Mouse (Mus musculus) liver, postnatal 0 days (tissue): ENCODE results near the gene C4b. TPM values are rescaled to one million over a fixed set of nuclear protein-coding genes. Genes with fewer than 3 reads are reported as not detected.

Experiments
- ATAC-seq: fragments of 200-750 bp; cut with Nextera tagmentation; 2 replicates; pipeline ENCODE4 v1.8.0; 2017; ENCODE audit warnings: mild to moderate bottlenecking, moderate library complexity
- DNase-seq: peaks from one replicate; pipeline ENCODE4 v3.0.0-alpha.2; 2016
- H3K27ac ChIP-seq: fragments of 300-500 bp; sonication (generic); 2 replicates; pipeline ENCODE4 v1.5.1; 2014; ENCODE audit warnings: antibody characterized with exemption, moderate library complexity, mild to moderate bottlenecking, low read depth
- H3K27me3 ChIP-seq: fragments of 300-500 bp; sonication (generic); 2 replicates; pipeline ENCODE4 v1.6.1; 2014; ENCODE audit warnings: low read length, control low read depth, mixed read lengths; ENCODE audit not compliant: insufficient read depth
- H3K36me3 ChIP-seq: fragments of 300-500 bp; sonication (generic); replicated peaks from 2 replicates; pipeline ENCODE4 v1.6.1; 2014; ENCODE audit warnings: mild to moderate bottlenecking, control low read depth, low read length, moderate library complexity, mixed read lengths; ENCODE audit not compliant: insufficient read depth
- H3K4me1 ChIP-seq: fragments of 300-500 bp; sonication (generic); 2 replicates; pipeline ENCODE4 v1.6.1; 2014; ENCODE audit warnings: antibody characterized with exemption, mild to moderate bottlenecking, control low read depth; ENCODE audit not compliant: insufficient read depth
- H3K4me2 ChIP-seq: fragments of 300-500 bp; sonication (generic); 2 replicates; pipeline ENCODE4 v1.6.1; 2014; ENCODE audit warnings: low read depth, mild to moderate bottlenecking, low read length, moderate library complexity, mixed read lengths
- H3K4me3 ChIP-seq: fragments of 300-500 bp; sonication (generic); 2 replicates; pipeline ENCODE4 v1.5.1; 2014; ENCODE audit warnings: low read depth, low read length
- H3K9ac ChIP-seq: fragments of 300-500 bp; sonication (generic); replicated peaks from 2 replicates; pipeline ENCODE4 v1.6.1; 2014; ENCODE audit warnings: mild to moderate bottlenecking, moderate library complexity
- H3K9me3 ChIP-seq: fragments of 300-500 bp; sonication (generic); 2 replicates; pipeline ENCODE4 v1.6.1; 2016; ENCODE audit warnings: mild to moderate bottlenecking, control low read depth, low read length, mixed read lengths
- CTCF ChIP-seq: sonication (generic); IDR thresholded peaks from 2 replicates; pipeline ENCODE4 v1.5.1; 2016; ENCODE audit warnings: antibody characterized with exemption, low read depth
- EP300 ChIP-seq: IDR thresholded peaks from 2 replicates; pipeline ENCODE4 v1.6.1; 2016; ENCODE audit warnings: antibody characterized with exemption, low read depth, mild to moderate bottlenecking
- WGBS: fragments of 180-500 bp; shearing (Covaris S2); extraction: QIAGEN DNeasy Blood & Tissue Kit; methylation state at CpG from one replicate; pipeline ENCODE4 v1.1.7; 2014; ENCODE audit not compliant: insufficient replicate concordance; 5-methylcytosine and 5-hydroxymethylcytosine counted together
- polyA plus RNA-seq: library from polyadenylated mRNA; unstranded; fragments of >200 nt; fragmentation: Nextera tagmentation; extraction: Ambion mirVana; gene quantifications from 2 replicates; pipeline ENCODE4 v1.2.1, GENCODE M21; 2015

C4b gene
- polyA plus RNA-seq, 1 experiment from 2014 or later = 198 TPM

DNA sequence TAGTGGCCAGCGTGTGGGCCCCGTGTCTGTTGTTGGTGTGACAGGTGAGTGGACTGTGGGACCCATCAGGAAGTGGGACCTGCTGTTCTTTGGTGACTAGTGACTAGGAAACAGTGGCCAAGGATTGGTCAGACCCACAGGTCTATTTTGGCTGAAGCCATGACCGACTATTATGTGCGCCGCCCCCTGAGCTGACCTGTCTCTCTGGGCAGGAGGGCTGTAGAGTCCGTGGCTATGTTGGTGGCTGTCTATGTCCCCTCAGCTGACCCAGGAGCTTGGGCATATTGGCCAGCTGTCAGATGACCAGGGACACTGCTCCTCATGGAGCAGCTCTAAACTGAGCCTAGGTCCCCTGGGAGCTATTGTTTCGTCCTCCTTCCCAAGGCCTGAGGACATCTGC lies 54.8 kb downstream of the C4b start:
- Histone ChIP-seq H3K4me2 (no peak overlapping the region), H3K9me3 (no peaks in the 10 kb centered on the region), H3K27me3 (no peaks in the 10 kb centered on the region), H3K4me3 (no peak overlapping the region), H3K27ac (no peak overlapping the region), H3K9ac (no peak overlapping the region), H3K36me3 (no peaks in the 10 kb centered on the region), H3K4me1 (no peaks in the 10 kb centered on the region)
- no peak for TF ChIP-seq CTCF
- TF ChIP-seq EP300 = no peak
- DNase-seq (no peak), ATAC-seq (no peak)
- WGBS = 83% methylated on average over 7 of the region's 7 CpGs

DNA sequence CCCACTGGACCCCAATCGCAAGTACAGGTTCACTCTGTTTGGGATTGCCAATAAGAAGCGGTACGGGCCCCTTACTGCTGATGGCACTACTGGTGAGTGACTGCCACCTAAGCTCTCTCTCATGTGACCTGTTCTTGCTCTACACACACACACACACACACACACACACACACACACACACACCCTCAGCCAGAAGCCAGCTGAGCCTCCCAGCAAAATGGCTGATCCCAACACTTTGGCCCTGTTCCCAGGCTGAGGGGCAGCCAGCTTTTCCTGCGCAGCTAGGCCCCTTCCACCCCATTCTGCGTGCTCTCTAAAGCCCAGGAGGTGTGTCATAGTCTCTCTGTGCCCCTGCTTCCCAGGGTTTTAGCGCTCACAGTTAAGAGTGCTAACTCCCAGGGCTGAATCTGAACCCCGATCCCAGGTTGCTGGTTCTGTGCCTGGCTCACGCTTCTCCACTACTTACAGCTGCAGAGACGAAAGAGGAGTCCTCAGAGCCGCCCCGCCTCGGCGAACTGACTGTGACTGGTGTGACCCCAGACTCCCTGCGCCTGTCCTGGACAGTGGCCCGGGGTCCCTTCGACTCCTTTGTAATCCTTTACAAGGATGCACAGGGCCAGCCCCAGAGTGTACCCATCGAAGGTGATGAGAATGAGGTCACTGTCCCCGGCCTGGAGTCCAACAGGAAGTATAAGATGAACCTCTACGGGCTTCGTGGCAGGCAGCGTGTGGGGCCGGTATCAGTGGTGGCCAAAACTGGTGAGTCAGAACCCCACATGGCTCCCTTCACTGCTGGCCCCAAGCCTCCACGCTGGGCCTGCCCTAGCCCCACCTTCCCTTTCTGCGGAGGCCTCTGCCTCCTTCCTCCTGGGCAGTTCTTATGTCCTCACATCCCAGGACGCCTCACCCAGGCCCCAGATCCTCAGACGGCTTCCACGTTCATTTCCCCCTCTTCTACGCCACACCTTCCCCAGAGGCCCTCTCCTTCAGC lies 58.3 kb downstream of the C4b start:
- TF ChIP-seq CTCF (no peak), EP300 (no peak)
- H3K4me1 ChIP-seq = no peaks in the 10 kb centered on the region
- no peak overlapping the region for H3K4me3 ChIP-seq
- H3K27ac ChIP-seq = no peak overlapping the region
- no peak overlapping the region for H3K9ac ChIP-seq
- ATAC-seq (no peak), DNase-seq (no peak)
- H3K36me3 ChIP-seq = no peaks in the 10 kb centered on the region
- peaks cover 11% of the 10 kb centered on the region; the same call in 1 of the 2 replicates for H3K27me3 ChIP-seq
- no peak overlapping the region for H3K4me2 ChIP-seq
- no peaks in the 10 kb centered on the region for H3K9me3 ChIP-seq
- WGBS = 63% methylated on average over 28 of the region's 28 CpGs

DNA sequence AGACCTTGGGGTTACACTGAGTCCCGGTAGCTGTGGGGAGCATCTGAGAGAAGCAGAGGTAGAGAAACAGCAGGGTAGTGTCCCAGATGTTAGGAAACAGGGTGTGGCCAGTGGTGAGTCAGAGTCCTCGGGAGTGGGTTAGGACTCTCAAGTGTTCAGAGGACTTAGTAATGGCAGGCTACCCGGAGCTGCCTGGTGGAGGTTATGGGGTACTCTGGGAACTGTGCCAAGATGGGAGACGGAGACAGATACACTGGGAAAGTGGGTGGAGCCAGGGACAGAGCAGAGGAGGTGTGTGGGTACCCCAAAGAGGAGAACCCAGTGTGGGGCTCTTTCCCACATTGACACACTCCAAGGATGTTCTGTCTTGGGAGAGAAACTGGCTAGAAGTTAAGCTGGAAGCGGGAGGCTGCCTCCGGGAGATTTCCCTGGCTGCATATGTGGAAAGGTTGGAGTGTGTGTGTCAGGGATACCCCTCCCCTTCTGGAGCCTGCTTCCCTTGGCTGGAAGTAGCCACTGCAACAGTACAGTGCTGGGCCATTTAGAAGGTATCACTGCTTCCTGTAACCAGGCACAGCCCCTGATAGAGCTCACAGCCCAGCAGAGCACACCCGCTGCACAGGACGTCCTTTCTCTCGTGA lies 59.3 kb downstream of the C4b start:
- no peaks in the 10 kb centered on the region for H3K4me1 ChIP-seq
- ATAC-seq (no peak), DNase-seq (no peak)
- 60% methylated on average over 9 of the region's 9 CpGs for WGBS
- TF ChIP-seq CTCF = no peak
- TF ChIP-seq EP300 = no peak
- peaks cover 19% of the 10 kb centered on the region for H3K27me3 ChIP-seq
- H3K9ac ChIP-seq = no peak overlapping the region
- H3K9me3 ChIP-seq = no peaks in the 10 kb centered on the region
- H3K4me2 ChIP-seq = no peak overlapping the region
- H3K36me3 ChIP-seq = no peaks in the 10 kb centered on the region
- no peak overlapping the region for H3K27ac ChIP-seq
- no peak overlapping the region for H3K4me3 ChIP-seq

DNA sequence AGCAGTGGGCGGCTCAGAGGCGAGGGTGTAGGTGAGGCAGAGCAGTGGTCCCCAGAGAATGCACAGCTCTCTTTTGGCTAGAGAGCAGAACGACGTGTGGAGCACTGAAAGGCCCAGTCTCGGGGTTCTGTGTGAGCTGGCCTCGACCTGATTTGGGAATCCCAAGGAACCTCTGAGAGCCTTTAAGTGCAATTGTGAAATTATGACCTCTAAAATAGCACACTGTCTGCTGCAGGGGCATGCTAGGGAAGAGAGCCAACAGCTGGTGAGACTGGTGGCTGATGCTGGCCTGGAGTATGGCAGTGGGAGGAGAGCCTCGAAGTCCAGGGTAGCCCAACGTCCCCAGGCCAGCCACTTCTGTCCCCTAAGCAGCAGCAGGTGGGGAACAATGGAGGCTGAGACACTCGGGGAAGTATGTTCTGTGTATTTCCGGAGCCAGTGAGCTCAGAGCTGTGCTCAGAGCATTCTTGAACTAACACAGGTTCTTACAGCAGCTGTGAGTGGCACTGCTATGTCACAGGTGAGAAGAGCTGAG lies 59.9 kb downstream of the C4b start:
- TF ChIP-seq CTCF = no peak
- TF ChIP-seq EP300 = no peak
- H3K27ac ChIP-seq = no peak overlapping the region
- no peak for ATAC-seq
- H3K27me3 ChIP-seq = peaks cover 25% of the 10 kb centered on the region
- no peak overlapping the region for H3K4me3 ChIP-seq
- no peaks in the 10 kb centered on the region for H3K36me3 ChIP-seq
- WGBS = 58% methylated on average over 10 of the region's 10 CpGs
- no peaks in the 10 kb centered on the region for H3K9me3 ChIP-seq
- no peak for DNase-seq
- H3K9ac ChIP-seq = no peak overlapping the region
- no peaks in the 10 kb centered on the region for H3K4me1 ChIP-seq
- no peak overlapping the region for H3K4me2 ChIP-seq

DNA sequence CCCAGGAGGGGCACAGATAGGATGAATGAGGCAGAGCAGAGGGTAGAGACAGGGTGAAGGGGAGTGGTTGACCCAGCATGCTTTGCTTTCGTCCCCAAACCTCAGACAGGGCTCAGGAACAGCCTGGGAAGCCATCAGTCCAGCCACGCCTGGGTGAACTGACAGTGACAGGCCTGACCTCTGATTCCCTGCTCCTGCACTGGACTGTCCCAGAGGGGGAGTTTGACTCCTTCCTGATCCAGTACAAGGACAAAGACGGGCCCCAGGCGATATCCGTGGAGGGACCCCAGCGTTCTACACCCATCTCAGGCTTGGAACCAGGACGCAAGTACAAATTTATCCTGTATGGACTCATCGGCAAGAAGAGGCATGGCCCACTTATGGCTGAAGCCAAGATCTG lies 60.5 kb downstream of the C4b start:
- H3K27me3 ChIP-seq = peaks cover 29% of the 10 kb centered on the region
- DNase-seq (no peak), ATAC-seq (no peak)
- no peak for TF ChIP-seq EP300
- TF ChIP-seq CTCF = no peak
- no peaks in the 10 kb centered on the region for H3K9me3 ChIP-seq
- H3K9ac ChIP-seq = no peak overlapping the region
- 74% methylated on average over 8 of the region's 8 CpGs for WGBS
- no peak overlapping the region for H3K4me3 ChIP-seq
- H3K4me2 ChIP-seq = no peak overlapping the region
- H3K27ac ChIP-seq = no peak overlapping the region
- no peaks in the 10 kb centered on the region for H3K36me3 ChIP-seq
- H3K4me1 ChIP-seq = no peaks in the 10 kb centered on the region

DNA sequence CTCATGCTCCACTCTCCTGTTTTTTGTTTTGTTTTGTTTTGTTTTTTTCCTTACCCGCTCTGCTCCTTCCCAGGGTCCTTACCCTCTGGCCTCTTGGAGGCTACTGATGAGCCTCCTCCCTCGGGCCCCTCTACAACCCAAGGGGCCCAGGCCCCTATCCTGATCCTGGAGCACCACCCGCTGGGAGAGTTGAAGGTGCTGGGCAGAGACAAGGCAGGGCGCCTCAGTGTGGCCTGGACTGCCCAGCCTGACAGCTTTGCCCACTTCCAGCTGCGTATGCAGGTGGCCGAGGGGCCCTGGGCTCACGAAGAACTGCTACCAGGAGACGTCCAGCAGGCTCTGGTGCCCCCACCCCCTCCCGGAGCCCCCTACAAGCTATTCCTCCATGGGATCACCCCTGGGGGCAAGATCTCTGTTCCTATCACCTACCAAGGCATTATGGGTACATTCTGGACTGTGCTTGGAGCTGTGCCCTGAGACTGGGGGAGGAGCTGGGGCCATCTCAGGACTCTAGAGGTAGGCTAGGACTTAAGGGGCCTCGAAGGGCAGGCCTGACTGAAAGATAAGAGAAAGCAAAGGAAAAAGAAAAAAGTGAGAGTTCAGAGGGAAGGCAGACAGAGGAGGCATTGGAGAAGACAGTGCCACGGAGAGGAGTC lies 61.7 kb downstream of the C4b start:
- no peak overlapping the region for H3K9ac ChIP-seq
- ATAC-seq = no peak
- peaks cover 29% of the 10 kb centered on the region for H3K27me3 ChIP-seq
- H3K4me3 ChIP-seq = no peak overlapping the region
- H3K9me3 ChIP-seq = no peaks in the 10 kb centered on the region
- DNase-seq = no peak
- TF ChIP-seq CTCF (peak; percentile 13; the same call in 1 of the 2 replicates), EP300 (no peak)
- H3K4me1 ChIP-seq = no peaks in the 10 kb centered on the region
- WGBS = 59% methylated on average over 11 of the region's 11 CpGs
- H3K27ac ChIP-seq = no peak overlapping the region
- no peak overlapping the region for H3K4me2 ChIP-seq
- no peaks in the 10 kb centered on the region for H3K36me3 ChIP-seq
